Mouse (Mus musculus): ENCODE measurements at regions not wholly inside any gene's neighbourhood (a gene's known extent, or its start where the extent isn't known, plus 50 kb on each side); places are given as distances from the start of the nearest gene placed in this dataset.

- DNase-seq (ENCODE audit: low spot score in 2 of 2): no peak
Measured at GRCm38 (mm10) chr3:56590071-56590470, 406.6 kb upstream of the Nbea start.

DNA sequence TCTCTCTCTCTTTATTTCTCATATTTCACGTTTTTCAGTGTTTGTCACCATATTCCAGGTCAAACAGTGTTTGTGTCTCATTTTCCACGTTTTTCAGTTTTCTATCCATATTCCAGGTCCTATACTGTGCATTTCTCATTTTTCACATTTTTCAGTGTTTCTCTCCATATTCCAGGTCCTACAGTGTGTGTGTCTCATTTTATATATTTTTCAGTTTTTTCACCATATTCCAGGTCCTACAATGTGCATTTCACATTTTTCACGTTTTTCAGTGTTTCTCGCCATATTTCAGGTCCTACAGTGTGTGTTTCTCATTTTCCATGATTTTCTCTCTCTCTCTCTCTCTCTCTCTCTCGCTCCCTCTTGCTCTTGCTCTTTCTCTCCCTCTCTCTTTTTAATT is 391.9 kb upstream of the Nbea start:
- DNase-seq (ENCODE audit: low spot score in 2 of 2): peak in 1 of 2 experiments; percentile 34

DNA sequence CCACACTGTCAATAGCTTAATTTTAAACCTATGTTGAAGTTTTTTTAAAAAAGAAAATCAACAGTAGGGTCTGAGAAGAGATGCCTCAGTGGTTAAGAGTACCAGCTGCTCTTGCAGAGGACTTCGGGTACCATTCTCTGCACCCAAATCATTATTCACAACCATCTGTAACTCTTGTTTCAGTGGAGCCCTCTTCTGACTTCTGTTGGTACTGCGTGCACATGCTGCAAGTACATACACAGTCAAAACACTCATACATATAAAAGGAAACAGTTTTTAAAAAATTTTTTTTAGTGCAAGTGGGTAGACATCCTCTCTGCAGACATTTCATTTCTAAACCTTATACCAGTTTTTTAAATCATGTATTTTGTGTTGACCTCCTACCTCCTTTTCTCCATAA is 352.7 kb upstream of the Nbea start:
- no peak for DNase-seq (ENCODE audit: low spot score in 2 of 2)

DNA sequence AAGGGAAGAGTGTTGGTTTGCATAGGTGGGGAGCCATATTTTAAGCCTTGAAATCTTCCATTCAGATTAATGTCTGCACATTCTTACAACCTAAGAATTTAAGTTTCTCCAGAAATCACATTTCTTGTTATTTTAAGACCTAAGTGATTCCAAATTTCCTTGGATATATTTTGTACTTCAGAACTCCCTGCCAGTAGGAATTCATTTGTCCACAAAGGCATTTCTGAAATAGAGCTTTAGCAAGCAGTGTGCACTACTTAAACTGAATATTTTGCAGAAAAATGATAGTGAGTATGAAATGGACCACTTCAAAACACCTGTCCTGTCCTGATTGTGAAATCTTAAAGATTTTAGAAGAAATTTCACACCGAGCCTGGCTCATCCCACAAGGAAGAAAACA is 320.9 kb upstream of the Nbea start:
- no peak for DNase-seq (ENCODE audit: low spot score in 2 of 2)

DNA sequence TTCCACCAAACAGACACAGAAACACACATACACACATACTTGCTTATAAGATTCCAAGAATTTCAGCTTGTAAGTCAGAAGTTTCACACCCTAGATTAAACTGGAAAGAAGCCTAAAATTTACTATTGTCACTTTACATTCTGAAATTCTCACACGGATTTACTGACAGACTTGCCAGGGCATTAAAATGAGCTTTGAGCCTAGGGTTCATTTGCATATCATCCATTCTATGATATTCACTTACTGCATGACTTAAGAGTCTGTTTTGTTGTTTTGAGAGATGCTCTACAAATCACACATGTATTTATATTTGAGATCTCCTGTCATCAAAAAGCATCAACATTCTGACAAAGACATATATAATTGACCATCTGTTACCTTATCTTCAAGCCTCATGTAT is 315.8 kb upstream of the Nbea start:
- no peak for DNase-seq (ENCODE audit: low spot score in 2 of 2)

GRCm38 (mm10) chr3:56493937-56494336 is 310.4 kb upstream of the Nbea start:
- no peak for DNase-seq (ENCODE audit: low spot score in 2 of 2)

- no peak for DNase-seq (ENCODE audit: low spot score in 2 of 2)
Measured at GRCm38 (mm10) chr3:56489154-56489553, 305.7 kb upstream of the Nbea start.

- DNase-seq (ENCODE audit: low spot score in 2 of 2): no peak
Measured at GRCm38 (mm10) chr3:56485550-56486400, 302.3 kb upstream of the Nbea start.

- DNase-seq (ENCODE audit: low spot score in 2 of 2): no peak
Measured at GRCm38 (mm10) chr3:56484096-56484495, 300.6 kb upstream of the Nbea start.

DNA sequence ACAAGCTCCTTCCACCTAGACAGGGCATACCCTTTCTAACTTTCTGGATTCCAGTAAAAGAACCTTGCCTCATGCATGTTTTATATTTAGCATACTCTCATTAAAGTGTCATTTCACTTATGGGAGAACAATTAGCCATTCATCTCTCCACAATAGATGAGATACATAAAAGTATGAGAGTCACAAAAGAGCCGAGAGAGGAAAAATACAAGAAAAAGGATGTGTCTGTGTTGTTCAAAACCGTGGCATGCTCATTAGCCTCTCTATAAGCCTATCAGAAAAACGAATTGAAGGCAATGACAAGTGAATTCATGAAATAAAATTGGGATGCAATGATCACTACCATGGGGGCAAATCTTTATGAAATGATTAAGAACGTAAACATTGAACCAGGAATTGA is 299.9 kb upstream of the Nbea start:
- DNase-seq (ENCODE audit: low spot score in 2 of 2): no peak

DNA sequence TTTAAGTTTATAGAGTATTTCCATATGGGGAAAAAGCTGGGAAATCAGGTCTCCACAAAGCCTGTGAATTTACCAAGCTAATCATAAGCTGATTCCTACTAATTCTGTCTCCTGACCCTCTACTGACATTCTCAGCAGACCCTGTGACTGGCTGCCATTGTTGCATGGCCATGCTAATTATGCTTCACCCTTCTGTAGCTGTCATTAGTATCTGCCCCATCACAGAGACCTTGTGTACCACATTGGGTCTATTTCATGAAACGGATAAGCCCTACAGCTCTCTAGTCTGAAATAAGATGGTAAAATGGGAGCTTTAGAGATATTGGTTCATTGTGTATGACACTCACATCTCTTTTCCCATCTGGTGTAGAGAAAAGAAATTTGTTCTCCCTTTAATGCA is 296.0 kb upstream of the Nbea start:
- no peak for DNase-seq (ENCODE audit: low spot score in 2 of 2)

DNA sequence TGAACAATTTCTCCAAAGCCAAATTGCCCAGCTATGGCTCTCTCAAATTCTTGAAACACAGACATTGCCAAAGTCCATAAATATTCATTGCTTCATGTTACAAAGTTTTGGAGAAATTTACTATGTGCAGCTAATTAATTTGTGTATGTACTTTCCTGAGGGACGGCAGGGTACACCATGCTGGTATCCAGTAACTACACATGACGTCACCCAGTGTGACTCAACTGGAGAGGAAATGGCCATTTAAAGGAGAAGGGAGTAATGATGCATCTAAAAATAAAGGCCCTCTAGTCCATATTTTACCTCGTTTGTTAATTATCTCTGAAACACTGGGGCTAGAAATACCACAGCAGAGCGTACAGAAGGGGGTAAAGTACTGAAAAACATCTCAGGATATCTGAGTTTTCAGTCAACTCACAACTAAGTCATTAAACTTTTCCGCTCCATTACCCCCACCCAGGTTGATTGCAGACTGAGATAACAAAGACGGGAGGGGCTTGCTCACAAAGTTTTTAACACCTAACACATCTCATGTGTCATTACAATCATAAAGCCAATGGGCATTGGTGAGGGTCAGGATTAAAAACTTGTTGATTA is 295.1 kb upstream of the Nbea start:
- no peak for DNase-seq (ENCODE audit: low spot score in 2 of 2)

- DNase-seq (ENCODE audit: low spot score in 2 of 2): no peak
Measured at GRCm38 (mm10) chr3:56475529-56476527, 292.3 kb upstream of the Nbea start.

DNA sequence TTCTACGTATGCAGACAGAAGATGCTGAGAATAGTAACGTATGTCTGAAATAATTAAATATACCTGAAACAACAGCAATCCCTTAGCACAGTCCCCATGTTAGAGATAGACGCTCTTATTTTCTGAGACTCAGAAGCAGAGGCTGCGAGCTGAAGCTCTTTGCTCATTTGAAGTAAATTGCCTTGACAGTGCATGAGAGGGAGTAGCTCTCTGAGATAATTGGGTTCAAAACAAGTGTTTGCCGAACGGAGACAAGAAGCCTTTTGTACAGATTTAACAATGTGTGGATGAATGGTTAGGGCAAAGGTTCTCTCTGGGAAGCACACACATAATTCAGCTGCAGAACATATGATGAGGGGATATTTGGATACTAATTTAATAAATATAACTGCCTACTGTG is 289.1 kb upstream of the Nbea start:
- no peak for DNase-seq (ENCODE audit: low spot score in 2 of 2)

DNA sequence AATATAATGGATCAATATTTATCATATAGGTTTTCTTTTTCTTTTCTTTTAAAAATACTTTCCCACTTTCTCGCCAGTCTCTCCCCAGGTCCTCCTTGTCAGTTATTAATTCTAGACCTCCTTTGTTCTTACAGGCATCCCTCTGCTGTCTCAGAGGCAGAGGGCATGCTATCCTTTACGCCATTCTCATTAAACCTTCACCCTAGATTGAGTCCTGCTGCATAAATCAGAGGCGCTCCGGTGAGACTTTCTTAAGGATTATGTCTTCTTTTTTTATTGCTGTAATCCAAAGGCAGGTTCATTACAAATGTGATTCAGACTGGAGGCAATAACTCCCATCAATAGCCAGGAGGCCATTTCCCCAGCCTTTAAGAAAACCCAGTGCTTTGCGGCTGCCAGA is 288.3 kb upstream of the Nbea start:
- DNase-seq (ENCODE audit: low spot score in 2 of 2): no peak

GRCm38 (mm10) chr3:56471185-56471584 is 287.7 kb upstream of the Nbea start:
- DNase-seq (ENCODE audit: low spot score in 2 of 2): no peak

DNA sequence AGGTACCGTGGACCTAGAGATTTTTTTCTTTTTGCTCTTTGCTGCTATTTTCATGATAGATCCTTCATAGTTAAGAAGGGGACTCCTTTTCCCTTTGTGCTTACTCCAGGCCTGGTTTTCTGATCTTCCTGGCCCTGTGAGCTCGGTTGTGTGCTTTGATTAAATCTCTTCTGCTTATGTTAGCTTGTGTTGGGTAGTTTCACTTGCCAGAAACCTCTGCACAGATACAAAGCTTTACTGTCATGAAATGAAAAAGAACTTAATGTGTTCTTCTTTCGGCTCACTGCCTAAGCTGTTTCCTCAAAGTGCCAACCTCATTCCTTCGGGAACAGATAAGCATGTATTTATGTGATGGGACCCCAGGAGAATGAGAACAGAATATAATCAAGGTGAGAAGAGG is 274.1 kb upstream of the Nbea start:
- no peak for DNase-seq (ENCODE audit: low spot score in 2 of 2)

DNA sequence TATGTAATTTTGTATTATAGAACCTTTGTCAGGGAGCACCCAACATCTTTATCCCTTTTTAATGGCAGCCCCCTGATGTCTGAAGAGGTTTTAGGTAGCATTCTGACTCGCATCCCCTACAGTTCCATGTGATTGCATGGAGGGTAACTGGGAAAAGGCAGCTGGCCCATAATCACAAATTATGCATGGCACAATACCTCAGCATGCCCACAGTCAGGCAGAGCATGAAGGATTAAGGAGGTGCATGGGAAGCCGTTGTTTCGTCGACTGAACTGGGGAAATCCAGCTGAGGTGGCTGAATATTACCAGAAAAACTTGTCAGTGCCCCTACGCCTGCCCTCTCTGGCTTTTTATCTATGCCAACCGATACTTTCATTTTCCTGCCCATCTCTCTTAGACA is 272.8 kb upstream of the Nbea start:
- no peak for DNase-seq (ENCODE audit: low spot score in 2 of 2)

- DNase-seq (ENCODE audit: low spot score in 2 of 2): no peak
Measured at GRCm38 (mm10) chr3:56438900-56439299, 255.4 kb upstream of the Nbea start.

DNA sequence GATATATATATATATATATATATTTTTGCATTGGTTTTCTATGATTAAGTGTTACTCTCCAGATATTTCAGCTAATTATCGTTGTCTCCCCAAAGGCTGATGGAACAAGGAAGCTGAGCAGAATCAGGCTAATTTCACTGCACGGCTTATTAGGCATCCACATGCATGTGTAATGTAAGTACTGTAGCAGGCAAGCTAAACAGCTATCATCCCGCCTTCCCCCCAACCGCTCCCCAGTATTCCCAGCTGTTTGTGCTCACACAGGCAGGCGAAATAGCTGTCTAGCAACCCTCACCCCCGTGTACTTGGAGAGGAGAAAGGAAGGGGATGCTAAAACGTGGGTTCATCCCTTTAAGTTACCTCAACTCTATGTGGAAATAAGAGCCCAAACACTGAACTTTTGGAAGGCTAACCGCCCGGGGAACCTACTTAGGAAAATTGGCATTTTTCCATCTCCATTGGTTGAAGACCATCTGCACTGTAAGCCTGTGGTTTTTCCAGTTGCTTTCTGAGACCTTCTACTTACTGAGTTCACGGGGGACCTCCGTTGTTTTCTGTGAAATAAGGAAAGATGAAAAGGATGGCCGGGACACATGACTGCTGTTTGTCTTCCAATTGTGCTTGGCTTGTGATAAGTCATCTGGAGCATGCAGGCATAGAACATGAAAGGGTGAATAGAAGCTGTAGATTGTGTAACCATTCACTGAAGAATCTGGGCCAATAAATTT is 254.7 kb upstream of the Nbea start:
- no peak for DNase-seq (ENCODE audit: low spot score in 2 of 2)

DNA sequence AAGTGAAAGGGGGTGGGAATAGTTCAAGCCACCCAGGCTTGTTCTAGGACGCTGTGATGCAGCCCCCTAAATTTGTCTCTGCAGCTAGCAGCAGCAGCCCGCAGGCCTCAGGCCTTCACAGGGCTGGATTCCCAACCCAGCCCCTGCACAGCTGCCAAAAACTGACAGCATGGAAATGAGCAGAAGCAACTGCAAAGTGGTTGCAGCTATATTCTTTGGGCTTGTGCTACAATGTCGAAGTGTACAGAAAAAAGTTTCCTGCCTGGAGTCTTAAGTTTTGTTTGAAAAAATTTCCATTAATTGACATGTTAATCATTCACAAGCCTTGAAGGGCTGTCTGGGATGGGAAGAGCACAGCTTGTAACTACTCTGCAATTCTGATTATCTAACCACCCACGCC is 253.6 kb upstream of the Nbea start:
- no peak for DNase-seq (ENCODE audit: low spot score in 2 of 2)

- DNase-seq (ENCODE audit: low spot score in 2 of 2): no peak
Measured at GRCm38 (mm10) chr3:56433495-56433894, 250.0 kb upstream of the Nbea start.
